Mouse (Mus musculus): Measurements from ENCODE around the gene Nckap1.
"Not testable (repeated sequence)": the region's sequence is repeated elsewhere in the genome, so short reads cannot be mapped to it uniquely, and the experiment has no call there.

Gene Nckap1

GRCm38 (mm10) chr2:80561478-80561877 is 19.7 kb downstream of the Nckap1 start:
- no peak for DNase-seq (ENCODE audit: extremely low read depth, insufficient read length, low spot score)

GRCm38 (mm10) chr2:80560773-80561172 is 20.4 kb downstream of the Nckap1 start:
- DNase-seq (ENCODE audit: extremely low read depth, insufficient read length, low spot score): no peak

- no peak for DNase-seq (ENCODE audit: extremely low read depth, insufficient read length, low spot score)
These were observed 21.5 kb downstream of the Nckap1 start for GRCm38 (mm10) chr2:80559655-80560054.

GRCm38 (mm10) chr2:80554442-80554841 is 26.7 kb downstream of the Nckap1 start:
- DNase-seq (ENCODE audit: extremely low read depth, insufficient read length, low spot score): no peak

GRCm38 (mm10) chr2:80549704-80550103 is 31.5 kb downstream of the Nckap1 start:
- DNase-seq (ENCODE audit: extremely low read depth, insufficient read length, low spot score): no peak

- DNase-seq (ENCODE audit: extremely low read depth, insufficient read length, low spot score): no peak
These were observed 33.3 kb downstream of the Nckap1 start for GRCm38 (mm10) chr2:80547901-80548300.

- no peak for DNase-seq (ENCODE audit: extremely low read depth, insufficient read length, low spot score)
These were observed 38.4 kb downstream of the Nckap1 start for GRCm38 (mm10) chr2:80542801-80543200.

GRCm38 (mm10) chr2:80537156-80537555 is 44.0 kb downstream of the Nckap1 start:
- no peak for DNase-seq (ENCODE audit: extremely low read depth, insufficient read length, low spot score)

- DNase-seq (ENCODE audit: extremely low read depth, insufficient read length, low spot score): no peak
These were observed 44.6 kb downstream of the Nckap1 start for GRCm38 (mm10) chr2:80536608-80537007.

GRCm38 (mm10) chr2:80524275-80524674 is 56.9 kb downstream of the Nckap1 start:
- no peak for DNase-seq (ENCODE audit: extremely low read depth, insufficient read length, low spot score)

GRCm38 (mm10) chr2:80506051-80506802 is 75.0 kb downstream of the Nckap1 start:
- DNase-seq (ENCODE audit: extremely low read depth, insufficient read length, low spot score): no peak

- DNase-seq (ENCODE audit: extremely low read depth, insufficient read length, low spot score): no peak
These were observed 79.0 kb downstream of the Nckap1 start for GRCm38 (mm10) chr2:80502132-80502531.

- DNase-seq (ENCODE audit: extremely low read depth, insufficient read length, low spot score): not testable (repeated sequence)
These were observed 85.9 kb downstream of the Nckap1 start for GRCm38 (mm10) chr2:80495304-80495703.

- no peak for DNase-seq (ENCODE audit: extremely low read depth, insufficient read length, low spot score)
These were observed 94.3 kb downstream of the Nckap1 start for GRCm38 (mm10) chr2:80486851-80487250.

- no peak for DNase-seq (ENCODE audit: extremely low read depth, insufficient read length, low spot score)
These were observed 96.2 kb downstream of the Nckap1 start for GRCm38 (mm10) chr2:80484951-80485350.

- no peak for DNase-seq (ENCODE audit: extremely low read depth, insufficient read length, low spot score)
These were observed 105.3 kb downstream of the Nckap1 start for GRCm38 (mm10) chr2:80475831-80476230.

- no peak for DNase-seq (ENCODE audit: extremely low read depth, insufficient read length, low spot score)
These were observed 106.9 kb downstream of the Nckap1 start for GRCm38 (mm10) chr2:80474247-80474796.

- DNase-seq (ENCODE audit: extremely low read depth, insufficient read length, low spot score): no peak
These were observed 115.0 kb downstream of the Nckap1 start for GRCm38 (mm10) chr2:80465991-80466821.

GRCm38 (mm10) chr2:80461827-80462226 is 119.4 kb downstream of the Nckap1 start:
- DNase-seq (ENCODE audit: extremely low read depth, insufficient read length, low spot score): no peak

Data from 3134 (cell line).